8 mouse cellular contexts compared by ENCODE assay signal in genomic region chr11:20331690-20332537, GRCm38 (mm10). TPM values are rescaled to one million over a fixed set of nuclear protein-coding genes. Genes with fewer than 3 reads are reported as not detected.
DNase-seq lines count a peak whose midpoint lies in the region; ATAC-seq and TF ChIP-seq lines count a peak whose summit lies in the region.

No protein-coding gene starts in this region.

- intact Hi-C loops in gastrocnemius, adult 2 months (cut with DNase I), result loop anchor here (2.0 to 10.0 kb wide), 4 partner anchors 69 to 197 kb away; partner anchors contain the start of gene Rab1a

- peak; percentile 33 to 44 for DNase-seq in thymus, postnatal 10 days (ENCODE audit: low spot score in 2 of 2)
- no peak for DNase-seq in thymus, postnatal 25 days
- DNase-seq in cerebellum, adult 9-11 months, result peak; percentile 66
- peak; percentile 53 for DNase-seq in gastrocnemius, adult 2 months
- peak; percentile 69 for DNase-seq in limb, embryonic 10.5 days (ENCODE audit: low spot score)
- DNase-seq in midbrain, embryonic 10.5 days (ENCODE audit: low spot score), result peak; percentile 58
- peak; percentile 20 to 24 for DNase-seq in spleen, postnatal 14 days (ENCODE audit: low spot score in 2 of 2)

- no peak for TF ChIP-seq CTCF in gastrocnemius, adult 2 months (IDR thresholded peaks at IDR 0.05)

- ATAC-seq in intestine, embryonic 16.5 days, result peak; percentile 17

- H3K4me3 ChIP-seq in gastrocnemius, adult 2 months, result peak overlapping the region; percentile 74
- peak overlapping the region; percentile 77 for H3K4me3 ChIP-seq in intestine, embryonic 16.5 days (ENCODE audit: low read length)
- H3K4me3 ChIP-seq in limb, embryonic 10.5 days, result peak overlapping the region; percentile 73
- H3K4me3 ChIP-seq in midbrain, embryonic 10.5 days, result peak overlapping the region; percentile 80

- H3K9ac ChIP-seq in intestine, embryonic 16.5 days (ENCODE audit: low read depth, low read length), result peak overlapping the region; percentile 84

- no peaks in the 10 kb centered on the region for H3K27me3 ChIP-seq in intestine, embryonic 16.5 days (replicated peaks; ENCODE audit: control insufficient read depth, insufficient read depth, low read length)
- H3K27me3 ChIP-seq in limb, embryonic 10.5 days (ENCODE audit: low read depth, poor library complexity, severe bottlenecking), result no peaks in the 10 kb centered on the region
- no peaks in the 10 kb centered on the region for H3K27me3 ChIP-seq in midbrain, embryonic 10.5 days (ENCODE audit: low read depth, poor library complexity, severe bottlenecking)

- peaks cover 6% of the 10 kb centered on the region; the same call in 1 of the 2 replicates for H3K4me1 ChIP-seq in intestine, embryonic 16.5 days (ENCODE audit: control insufficient read depth, insufficient read depth, low read length)
- H3K4me1 ChIP-seq in limb, embryonic 10.5 days, result peaks cover 26% of the 10 kb centered on the region
- peaks cover 52% of the 10 kb centered on the region for H3K4me1 ChIP-seq in midbrain, embryonic 10.5 days

- 2% methylated on average over 61 of the region's 61 CpGs for WGBS in intestine, embryonic 16.5 days
- 1% methylated on average over 61 of the region's 61 CpGs for WGBS in limb, embryonic 10.5 days
- 2% methylated on average over 61 of the region's 61 CpGs for WGBS in midbrain, embryonic 10.5 days

- H3K4me2 ChIP-seq in intestine, embryonic 16.5 days (ENCODE audit: low read depth, low read length), result peak overlapping the region; percentile 96

- no peaks in the 10 kb centered on the region for H3K9me3 ChIP-seq in intestine, embryonic 16.5 days (ENCODE audit: control insufficient read depth, low read length)
- no peaks in the 10 kb centered on the region for H3K9me3 ChIP-seq in limb, embryonic 10.5 days (replicated peaks)
- no peaks in the 10 kb centered on the region for H3K9me3 ChIP-seq in midbrain, embryonic 10.5 days (replicated peaks)

- H3K27ac ChIP-seq in gastrocnemius, adult 2 months, result peak overlapping the region; percentile 97
- H3K27ac ChIP-seq in intestine, embryonic 16.5 days (ENCODE audit: low read length), result peak overlapping the region; percentile 92
- H3K27ac ChIP-seq in limb, embryonic 10.5 days, result peak overlapping the region; percentile 92
- peak overlapping the region; percentile 94 for H3K27ac ChIP-seq in midbrain, embryonic 10.5 days (replicated peaks)

- no peaks in the 10 kb centered on the region for H3K36me3 ChIP-seq in intestine, embryonic 16.5 days (ENCODE audit: control insufficient read depth, insufficient read depth, low read length)
- H3K36me3 ChIP-seq in limb, embryonic 10.5 days, result no peaks in the 10 kb centered on the region
- no peaks in the 10 kb centered on the region for H3K36me3 ChIP-seq in midbrain, embryonic 10.5 days

RNA-seq across cellular contexts. Expression of gene Slc1a4, which starts 0.6 kb away (rescaled TPM):
- 1 to 10 TPM in 1 of 2 experiments, under 1 TPM in 1; 0.92 to 1.0 TPM for total RNA-seq in gastrocnemius, adult 2 months (2021)
- 11.2 and 11.9 TPM in 2 replicates for polyA plus RNA-seq in intestine, embryonic 16.5 days (2015; fragmentation: Nextera tagmentation; extraction: Ambion mirVana)
- 11.1 and 11.9 TPM in 2 replicates for polyA plus RNA-seq in limb, embryonic 10.5 days (2016; fragmentation: Nextera tagmentation; extraction: Ambion mirVana)
- 14.8 and 19.4 TPM in 2 replicates for polyA plus RNA-seq in midbrain, embryonic 10.5 days (2016; fragmentation: Nextera tagmentation; extraction: Ambion mirVana)
